Mouse (Mus musculus): ENCODE results near the gene Utp4.
A peak's percentile ranks its signal among the peaks of the same experiment; 100 is the strongest.
"Not testable (repeated sequence)": the region's sequence is repeated elsewhere in the genome, so short reads cannot be mapped to it uniquely, and the experiment has no call there.

Gene Utp4

DNA sequence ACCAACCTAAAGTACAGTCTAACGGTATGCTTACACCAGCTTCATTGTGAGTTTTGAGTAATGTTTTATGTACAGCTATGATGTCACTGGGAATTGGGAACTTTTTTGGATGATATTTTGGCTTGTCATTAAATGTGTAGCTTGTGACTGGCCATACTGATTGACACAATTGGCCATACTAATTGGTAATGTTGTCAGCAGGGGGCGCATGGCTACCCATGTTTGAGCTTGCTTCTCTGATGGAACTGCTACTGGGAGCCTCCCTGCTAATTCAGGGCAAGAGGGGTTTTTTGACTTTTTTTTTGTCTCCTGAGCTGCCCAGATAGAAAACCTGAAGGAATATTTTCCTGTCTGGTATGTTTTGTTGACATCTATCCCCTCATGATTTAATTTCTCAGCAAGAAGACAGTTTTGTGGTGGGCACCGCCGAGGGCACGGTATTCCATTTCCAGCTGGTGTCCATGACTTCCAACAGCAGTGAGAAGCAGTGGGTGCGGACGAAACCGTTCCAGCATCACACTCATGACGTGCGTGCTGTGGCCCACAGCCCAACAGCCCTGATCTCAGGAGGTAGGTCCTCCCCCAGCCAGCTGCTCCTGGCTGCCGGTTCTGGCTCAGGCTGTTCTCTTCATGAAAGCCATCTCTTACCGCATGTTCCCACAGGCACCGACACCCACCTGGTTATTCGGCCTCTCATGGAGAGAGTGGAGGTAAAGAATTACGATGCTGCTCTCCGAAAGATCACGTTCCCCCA lies 12.5 kb downstream of the Utp4 start:
- DNase-seq = peak in 1 of 2 experiments; percentile 78

DNA sequence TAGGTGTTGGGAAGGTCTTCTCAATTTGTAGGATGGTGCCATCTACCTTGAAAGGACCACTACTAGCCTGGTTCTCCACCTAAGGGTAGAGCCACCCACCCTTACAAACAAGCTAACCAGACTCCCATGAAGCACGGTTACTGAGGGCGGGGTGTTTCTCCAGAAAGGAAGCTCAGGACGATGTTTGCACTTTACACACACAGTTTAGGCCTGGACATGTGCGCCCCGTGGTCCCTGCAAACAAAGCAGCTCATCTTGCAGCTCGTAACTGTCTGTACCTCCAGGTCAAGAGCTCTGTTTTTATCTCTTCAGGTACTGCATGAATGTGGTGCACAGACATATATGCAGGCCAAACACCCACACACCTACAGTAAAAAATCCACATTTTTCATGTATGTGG lies 13.2 kb downstream of the Utp4 start:
- no peak for DNase-seq

DNA sequence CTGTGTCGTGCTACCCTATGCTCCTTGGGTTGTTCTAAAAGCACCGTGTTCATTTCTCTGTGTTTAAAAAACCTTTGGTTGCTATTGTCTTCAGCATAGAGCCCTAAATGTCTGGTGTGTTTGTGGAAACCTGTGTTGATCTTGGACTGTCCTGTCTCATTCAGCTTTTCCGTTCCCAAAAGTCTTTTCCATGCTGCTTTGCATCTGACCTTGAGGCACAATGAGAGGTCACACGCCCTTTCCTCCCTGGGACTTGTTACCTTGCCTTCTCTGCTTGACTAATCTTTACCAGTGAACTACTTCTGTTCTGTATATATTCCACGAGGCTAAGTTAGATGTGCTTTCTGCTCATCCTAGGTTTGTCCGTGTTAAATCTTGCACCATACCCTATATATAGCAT lies 14.0 kb downstream of the Utp4 start:
- DNase-seq = no peak

- no peak for DNase-seq
Measured at GRCm38 (mm10) chr8:106908291-106908690, 14.9 kb downstream of the Utp4 start.

- no peak for DNase-seq
Measured at GRCm38 (mm10) chr8:106913631-106914030, 20.2 kb downstream of the Utp4 start.

GRCm38 (mm10) chr8:106919721-106920394 lies 26.4 kb downstream of the Utp4 start:
- no peak for DNase-seq

DNA sequence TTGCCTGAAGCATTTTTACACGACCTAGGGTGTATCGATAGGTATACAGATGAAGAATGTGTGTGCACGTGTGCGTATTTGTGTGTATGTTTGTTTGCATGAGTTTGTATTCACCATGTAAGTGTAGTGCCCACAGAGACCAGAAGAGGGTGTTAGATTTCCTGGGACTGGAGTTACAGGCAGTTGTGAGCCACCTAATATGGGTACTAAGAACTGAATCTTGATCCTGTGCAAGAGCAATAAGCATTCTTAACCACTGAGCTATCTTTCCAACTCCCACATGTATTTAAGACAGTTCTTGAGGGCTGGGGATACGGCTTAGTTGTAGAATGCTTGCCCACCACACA lies 26.9 kb downstream of the Utp4 start:
- DNase-seq = no peak

DNA sequence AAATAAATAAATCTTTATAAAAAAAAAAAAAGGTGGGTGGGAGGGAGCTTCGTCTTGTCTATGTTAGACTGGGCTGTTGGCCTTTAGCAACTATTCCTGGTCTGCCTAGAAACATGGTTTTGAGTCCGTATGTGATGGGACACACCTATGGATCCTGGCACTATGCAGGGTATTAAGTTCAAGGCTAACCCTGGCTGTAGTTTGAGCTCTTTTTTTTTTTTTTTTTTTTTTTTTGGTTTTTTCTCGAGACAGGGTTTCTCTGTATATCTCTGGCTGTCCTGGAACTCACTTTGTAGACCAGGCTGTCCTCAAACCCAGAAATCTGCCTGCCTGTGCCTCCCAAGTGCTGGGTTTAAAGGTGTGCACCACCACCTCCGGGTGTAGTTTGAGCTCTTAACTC lies 30.6 kb downstream of the Utp4 start:
- no peak for DNase-seq

DNA sequence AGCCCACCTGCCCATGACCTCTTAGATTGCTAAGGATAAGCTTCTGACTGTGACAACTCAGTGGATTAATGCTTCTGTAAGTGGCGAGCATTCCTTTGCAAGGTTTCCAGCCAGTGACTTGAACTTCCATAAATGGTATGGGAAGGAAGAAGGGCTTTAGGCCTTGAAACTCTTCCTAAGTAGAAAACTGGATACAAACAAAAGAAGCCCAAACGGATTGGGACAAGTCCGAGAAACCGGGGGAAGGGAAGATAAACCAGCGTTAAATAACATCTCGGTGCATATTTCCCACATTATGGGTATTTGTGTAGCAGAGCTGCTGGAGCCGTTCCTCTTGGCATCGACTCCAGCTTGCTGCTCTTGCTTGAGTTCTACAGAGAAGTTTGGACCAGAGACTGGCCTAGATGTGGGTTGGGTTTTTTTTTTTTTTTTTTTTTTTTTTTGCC lies 31.5 kb downstream of the Utp4 start:
- DNase-seq = peak; percentile 28 to 69

- no peak for DNase-seq
Measured at GRCm38 (mm10) chr8:106925446-106925845, 32.0 kb downstream of the Utp4 start.

- peak in 1 of 2 experiments; percentile 23 for DNase-seq
Measured at GRCm38 (mm10) chr8:106927247-106927646, 33.8 kb downstream of the Utp4 start.

GRCm38 (mm10) chr8:106928182-106928581 lies 34.7 kb downstream of the Utp4 start:
- not testable (repeated sequence) for DNase-seq

DNA sequence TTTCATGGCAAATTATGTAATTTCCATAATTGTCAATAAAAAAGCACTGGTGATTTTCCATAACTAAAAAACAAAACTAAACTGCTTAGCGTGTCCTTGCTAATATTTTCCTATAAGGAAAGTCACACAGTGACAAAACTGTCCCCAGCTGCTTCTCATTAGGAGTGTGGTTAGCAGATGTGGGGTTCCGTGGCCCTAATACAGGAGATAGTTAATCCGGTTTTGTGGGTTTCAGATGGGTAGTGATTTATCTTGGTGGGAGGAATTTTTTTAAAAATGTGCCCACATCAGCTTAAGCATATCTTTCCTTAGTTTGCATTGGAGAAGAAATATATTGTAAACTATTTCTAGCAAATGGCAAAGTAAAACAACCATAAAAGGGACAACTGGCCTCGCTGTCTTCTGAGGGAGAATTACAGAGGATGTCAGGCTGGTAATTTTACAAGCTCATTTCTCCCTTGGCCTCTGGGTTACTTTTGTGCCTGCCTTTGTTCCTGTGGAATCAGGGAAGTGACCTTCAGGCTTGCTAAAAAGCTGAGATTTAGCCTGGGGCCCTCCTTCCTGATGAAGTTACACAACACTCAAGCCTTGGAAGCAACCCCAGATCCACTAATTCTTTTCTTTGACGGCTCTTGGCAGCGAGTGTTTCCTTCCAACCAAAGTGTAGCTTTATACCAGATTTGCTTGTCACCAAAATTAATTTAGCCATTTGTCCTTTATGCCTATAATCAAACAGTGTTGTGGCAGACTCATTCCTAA lies 35.9 kb downstream of the Utp4 start:
- DNase-seq = peak; percentile 37 to 53

DNA sequence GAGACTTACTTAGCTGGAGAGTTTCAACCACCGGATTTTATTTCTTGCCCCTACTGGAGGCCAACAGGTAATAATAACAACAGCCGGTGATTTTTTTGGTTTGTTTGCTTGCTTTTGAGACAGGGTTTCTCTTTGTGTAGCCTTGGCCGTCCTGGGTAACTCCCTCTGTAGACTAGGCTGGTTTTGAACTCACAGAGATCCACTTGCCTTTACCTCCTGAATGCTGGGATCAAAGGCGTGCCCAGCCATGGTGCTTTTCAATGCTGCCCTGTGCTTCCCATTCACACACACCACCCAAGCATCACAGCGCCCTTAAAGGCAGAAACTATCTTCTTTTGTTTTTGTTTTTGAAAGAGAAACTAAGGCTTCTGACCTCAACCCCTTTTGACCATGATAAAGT lies 36.5 kb downstream of the Utp4 start:
- no peak for DNase-seq

GRCm38 (mm10) chr8:106932376-106933065 lies 39.1 kb downstream of the Utp4 start:
- peak; percentile 27 to 45 for DNase-seq

DNA sequence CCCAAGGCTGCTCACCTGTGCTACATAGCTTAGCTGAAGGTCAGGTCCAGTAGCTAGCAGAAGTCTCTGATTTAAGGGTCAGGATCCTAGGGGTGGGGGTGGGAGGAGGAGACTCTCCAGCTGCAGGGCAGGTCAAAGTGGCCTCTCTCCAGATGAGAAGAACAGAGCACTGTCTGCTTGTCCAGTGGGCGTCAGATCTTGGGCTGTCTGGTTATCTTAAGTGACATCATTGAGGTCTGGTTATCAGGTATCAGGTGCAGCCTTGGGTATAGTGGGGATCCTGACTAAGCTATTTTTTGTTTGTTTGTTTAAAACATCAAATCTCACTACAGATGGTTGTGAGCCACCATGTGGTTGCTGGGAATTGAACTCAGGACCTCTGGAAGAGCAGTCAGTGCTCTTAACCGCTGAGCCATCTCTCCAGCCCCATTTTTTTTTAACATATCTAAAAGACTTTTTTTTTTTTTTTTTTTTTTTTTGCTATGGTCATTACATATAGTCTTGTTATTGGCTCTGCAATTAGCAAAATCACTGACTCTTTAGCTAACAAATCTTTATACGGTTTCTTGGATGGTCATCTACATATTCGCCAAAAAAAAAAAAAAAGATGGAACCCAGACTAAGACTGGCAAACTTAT lies 40.2 kb downstream of the Utp4 start:
- no peak for DNase-seq

DNA sequence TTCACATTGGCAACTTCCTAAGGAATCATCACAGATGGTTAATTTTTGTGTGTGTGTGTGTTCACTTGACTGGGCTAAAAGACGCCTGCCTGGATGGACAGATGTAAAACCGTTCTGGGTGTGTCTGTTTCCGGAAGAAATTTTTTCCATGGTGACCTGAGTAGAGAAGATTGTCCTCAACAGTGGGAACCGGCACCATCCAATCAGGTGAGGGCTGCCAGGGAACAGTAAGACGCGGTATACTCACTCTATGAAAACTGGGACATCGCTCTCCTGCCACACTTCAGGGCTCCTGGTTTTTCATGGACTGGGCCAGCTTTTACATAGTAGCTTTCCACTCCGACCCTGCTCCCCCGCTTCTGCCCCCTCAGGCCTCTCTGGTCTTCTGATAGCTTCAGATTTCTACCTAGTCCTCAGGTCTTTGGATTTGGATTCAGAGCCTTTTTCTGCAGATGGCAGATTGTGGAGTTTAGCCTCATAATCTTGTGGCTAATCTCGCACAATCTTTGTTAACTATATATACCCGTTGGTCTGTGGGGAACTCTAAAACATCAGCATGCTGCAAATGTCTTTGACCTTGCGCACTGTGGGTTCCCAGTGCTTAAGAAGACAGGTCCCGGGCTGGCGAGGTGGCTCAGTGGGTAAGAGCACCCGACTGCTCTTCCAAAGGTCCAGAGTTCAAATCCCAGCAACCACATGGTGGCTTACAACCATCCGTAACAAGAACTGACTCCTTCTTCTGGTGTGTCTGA lies 41.0 kb downstream of the Utp4 start:
- DNase-seq = no peak

DNA sequence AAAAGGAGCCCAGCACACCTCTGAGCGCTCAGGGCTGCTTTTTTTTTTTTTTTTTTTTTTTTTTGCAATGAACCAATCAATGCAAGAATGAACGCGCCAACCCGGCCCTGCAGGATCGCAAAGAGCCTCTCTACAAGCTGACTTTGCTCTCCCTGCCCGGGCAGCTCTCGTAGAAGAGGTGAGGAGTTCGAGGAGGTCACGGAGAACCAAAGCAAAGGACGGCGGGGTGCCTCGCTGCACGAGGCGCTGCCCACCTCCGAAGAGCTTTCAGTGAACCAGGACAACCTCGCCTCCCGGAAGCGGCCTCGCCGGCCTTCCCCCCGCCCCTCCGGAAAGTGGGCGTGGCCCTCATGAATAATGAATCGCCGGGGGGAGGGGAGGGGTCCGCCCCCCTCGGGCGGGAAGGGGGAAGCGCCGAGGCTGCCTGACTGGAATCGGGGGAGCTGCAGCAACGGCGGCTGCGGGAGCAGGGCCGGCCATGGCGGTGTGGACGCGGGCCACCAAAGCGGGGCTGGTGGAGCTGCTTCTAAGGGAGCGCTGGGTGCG lies 42.0 kb downstream of the Utp4 start, which contains the start of gene Sntb2:
Gene Sntb2 (plus strand): TSS at position 427 of the 546 bp plus-strand sequence.
- peak; percentile 94 to 96 for DNase-seq

- DNase-seq = peak; percentile 72 to 81
Measured at GRCm38 (mm10) chr8:106935899-106936477, 42.6 kb downstream of the Utp4 start.

DNA sequence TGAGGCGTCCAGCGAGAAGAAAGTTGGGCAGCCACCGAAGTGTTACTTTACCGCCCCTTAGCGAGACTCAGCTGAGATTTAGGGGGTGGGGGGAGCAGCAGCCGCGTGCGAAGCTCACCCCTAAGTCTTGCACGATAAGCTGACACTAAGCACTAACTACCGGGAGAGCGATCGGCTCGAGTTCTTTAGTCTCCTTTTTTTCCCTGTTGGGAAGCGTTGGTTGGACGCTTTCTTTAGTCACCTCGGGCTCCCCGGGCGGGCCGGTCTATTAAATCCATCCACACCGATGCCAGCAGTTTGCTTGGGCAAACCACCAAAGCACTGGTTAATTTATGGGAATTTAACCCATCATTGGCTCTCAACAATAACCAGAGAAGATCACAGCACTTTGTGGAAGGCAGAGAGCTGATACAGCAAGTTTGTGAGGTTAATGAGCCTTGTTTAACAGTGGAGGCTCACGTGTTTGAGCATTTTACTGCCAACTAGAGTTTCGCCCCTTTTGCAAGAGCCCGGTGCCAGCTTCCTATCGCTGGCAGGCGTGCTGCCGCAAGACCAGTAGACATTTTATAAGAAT lies 43.1 kb downstream of the Utp4 start:
- peak in 1 of 2 experiments; percentile 45 for DNase-seq
